Mouse (Mus musculus) left cerebral cortex, postnatal 10 days (tissue): ENCODE results near the gene Ppp1r36. TPM values are rescaled to one million over a fixed set of nuclear protein-coding genes. Genes with fewer than 3 reads are reported as not detected.

Experiments used
- DNase-seq, 2 experiments: peaks; one replicate each; pipeline ENCODE4 v3.0.0; 2021 to 2022; ENCODE audit warnings: low spot score in 2 of 2, mixed read lengths in 1 of 2; ENCODE audit errors: extremely low spot score in 1 of 2
- intact Hi-C: fragments of 180-260 bp; cut with DNase I; formaldehyde crosslinking; loops from one replicate; pipeline ENCODE4 v1.15.1; 2025
- total RNA-seq, 2 experiments: library from RNA; stranded (reverse); gene quantifications; 2 replicates each; pipeline ENCODE4 v1.2.3; 2021

Gene Ppp1r36
- total RNA-seq, result 1 to 10 TPM in 1 of 2 experiments, under 1 TPM in 1; 0.55 to 1.1 TPM

DNA sequence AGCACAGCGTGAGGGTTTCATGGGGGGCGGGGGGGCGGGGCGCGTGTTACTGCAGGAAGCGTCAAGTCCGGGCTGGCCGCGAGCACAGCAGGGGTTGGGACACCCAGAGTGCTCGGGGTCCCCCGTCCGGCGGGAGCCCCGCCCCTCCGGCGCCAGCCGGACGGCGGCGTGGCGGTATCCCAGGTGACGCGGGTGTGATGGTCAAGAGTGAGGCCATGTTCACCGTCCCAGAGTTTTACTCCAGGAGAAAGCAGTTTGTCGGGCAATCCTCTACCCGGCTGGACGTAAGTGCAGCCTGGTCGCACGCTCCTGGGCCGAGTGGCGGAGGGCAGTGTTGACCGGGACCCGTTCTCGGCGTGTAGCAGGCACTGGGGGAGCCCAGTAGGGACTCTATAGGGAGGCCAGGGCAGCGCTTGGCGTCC, at the start of gene Ppp1r36:
Gene Ppp1r36 (plus strand): TSS at position 106 of the 422 bp plus-strand sequence.
- intact Hi-C loops, result no loop called here
- peak in 1 of 2 experiments; percentile 58 for DNase-seq

- intact Hi-C loops, result loop anchor here (10.0 kb wide), 1 partner anchor 227 kb away; no protein-coding TSS in a partner anchor
- no peak for DNase-seq
These were observed 49.0 kb upstream of the Ppp1r36 start for GRCm38 (mm10) chr12:76368201-76368789.

DNA sequence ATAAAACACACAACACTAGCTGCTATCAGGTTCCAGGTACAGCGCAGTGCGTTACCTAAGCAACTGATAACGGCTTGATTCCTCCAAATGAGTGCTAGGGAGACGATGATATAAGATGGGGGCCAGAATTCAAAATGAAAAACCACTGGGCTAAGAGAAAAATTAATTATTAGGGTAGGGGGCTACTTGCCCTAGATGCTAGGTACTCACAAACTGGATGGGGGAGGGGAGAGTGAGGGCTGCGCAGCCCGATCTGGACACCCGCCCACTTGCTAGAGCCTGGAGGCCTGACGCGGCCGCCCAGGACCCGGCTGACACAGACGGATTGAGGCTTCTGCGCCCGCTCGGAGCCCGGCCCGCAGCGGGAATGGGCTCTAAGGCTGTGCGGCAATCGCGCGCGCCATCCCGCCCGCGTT, 48.5 kb upstream of the Ppp1r36 start:
- intact Hi-C loops, result loop anchor here (10.0 kb wide), 1 partner anchor 226 kb away; no protein-coding TSS in a partner anchor
- DNase-seq, result peak; percentile 31 to 81

DNA sequence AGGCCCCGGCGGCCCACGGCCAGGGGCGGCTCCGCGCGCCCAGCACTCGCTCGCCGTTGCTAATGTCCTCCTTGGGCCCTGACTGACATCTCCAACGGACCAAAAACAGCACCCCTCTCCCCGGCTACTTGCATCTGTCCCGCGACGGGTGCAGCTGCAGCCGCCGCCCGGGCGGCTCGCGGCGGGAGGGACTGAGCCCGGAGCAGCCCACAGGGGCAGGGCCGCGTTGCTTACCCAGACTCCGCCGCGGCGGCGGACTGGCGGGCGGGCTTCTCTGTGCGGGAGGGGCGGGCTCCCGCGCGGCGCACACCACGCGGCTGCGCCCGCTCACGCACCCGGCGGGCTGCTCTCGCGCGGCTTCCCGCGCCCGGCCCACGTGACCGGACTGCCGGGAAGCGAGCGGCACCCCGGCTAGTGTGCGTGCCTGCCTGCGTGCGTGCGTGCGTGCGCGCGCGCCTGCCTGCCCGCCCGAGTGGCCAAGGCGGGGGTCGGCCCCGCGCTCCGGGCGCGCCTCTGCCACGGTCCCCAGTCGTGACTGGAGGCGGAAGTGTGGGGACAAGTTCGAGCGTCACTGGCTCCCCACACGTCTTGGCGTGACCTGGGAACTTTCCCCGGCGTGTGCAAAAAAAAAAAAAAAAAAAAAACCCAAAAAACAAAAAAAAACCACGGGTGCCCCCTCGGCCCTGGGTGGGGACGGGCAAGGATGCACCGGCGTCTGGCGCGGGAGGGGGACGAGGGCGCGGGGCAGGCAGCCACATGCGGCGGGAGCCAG, 47.9 kb upstream of the Ppp1r36 start, which contains the start of gene Zbtb25:
Gene Zbtb25 (minus strand): TSS at position 397 of the 772 bp plus-strand sequence.
- peak; percentile 83 to 95 for DNase-seq
- intact Hi-C loops, result loop anchor here (10.0 kb wide), 1 partner anchor 225 kb away; no protein-coding TSS in a partner anchor

DNA sequence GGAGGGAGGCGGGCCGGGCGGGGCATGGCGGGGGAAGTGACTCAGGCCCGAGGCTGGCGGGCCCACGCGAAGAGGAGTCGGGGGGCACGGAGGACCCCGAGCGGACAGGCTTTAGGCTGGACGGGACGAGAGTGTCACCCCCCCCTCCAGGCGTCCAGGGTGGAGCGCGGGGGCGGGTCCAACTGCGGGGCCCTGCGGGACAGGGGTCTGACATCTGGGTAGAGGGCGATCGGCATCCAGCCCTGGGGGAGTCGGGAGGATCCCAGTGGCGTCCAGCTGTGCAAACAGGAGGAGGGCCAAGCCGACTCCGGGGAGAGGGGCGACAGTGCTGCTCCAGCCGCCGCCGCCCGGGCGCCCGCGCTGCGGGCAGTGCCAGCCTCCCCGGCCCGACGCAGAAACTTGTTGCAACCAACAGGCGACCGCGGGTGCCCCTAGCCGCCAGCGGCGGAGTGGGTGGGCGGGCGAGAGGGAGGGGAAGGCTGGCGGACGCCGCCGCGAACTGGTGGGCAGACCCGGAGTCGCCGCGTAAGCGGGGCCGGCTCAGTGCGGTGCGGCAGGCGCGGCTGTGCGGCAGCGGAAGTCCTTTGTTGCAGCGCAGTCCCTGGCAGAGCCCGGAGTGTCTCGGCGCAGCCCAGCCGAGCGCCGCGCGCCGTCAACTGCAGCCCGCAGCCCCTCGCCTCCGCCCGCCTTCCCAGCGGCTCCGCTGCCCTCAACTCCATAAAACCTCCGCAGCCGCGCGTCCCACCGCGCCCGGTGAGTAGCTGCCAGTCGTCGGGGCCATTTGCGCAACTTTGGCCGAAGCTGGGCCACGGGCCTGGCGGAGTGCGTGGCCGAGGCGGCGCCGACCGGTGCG, 47.1 kb upstream of the Ppp1r36 start, which contains the start of gene Zbtb1:
Gene Zbtb1 (plus strand): TSS at position 289 of the 853 bp plus-strand sequence.
- peak; percentile 65 to 92 for DNase-seq
- intact Hi-C loops, result loop anchor here (10.0 kb wide), 2 partner anchors 105 to 225 kb away; no protein-coding TSS in a partner anchor

DNA sequence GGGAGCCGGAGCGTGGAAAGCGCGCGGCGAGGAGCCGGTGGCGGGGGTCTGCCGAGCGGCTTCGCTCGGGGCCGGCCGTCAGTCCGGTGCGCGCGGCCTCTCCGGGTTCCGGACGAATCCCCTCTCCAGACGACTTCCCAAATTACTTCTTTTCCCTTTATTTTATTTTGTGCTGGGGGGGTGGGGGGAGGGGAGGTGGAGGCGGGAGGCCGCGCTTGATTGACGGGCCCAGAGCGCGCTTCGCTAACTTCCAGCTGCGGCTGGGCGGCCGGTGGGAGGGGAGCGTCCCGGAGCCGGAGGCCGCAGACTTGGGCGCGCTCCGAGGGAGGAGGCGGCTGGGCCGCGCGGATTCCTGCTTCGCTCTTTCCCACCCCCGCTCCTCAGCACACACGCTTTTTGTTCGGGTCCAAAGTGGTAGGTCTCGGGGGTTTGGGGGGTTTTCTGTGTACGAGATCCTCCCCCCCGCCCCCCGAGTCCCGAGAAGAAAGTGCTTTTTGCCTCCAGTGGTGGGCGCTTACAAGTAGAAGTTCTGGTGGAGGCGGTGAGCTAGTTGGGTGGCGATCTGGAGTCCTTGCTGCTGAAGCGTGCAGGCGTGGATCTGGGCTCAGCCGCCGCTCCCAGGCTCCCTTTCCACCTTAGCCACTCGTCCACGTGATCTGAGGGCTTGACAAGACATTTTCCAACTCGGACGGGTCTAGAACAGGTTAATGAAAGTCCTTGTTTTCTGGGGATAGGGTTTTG, 46.3 kb upstream of the Ppp1r36 start:
- DNase-seq, result peak; percentile 34 to 90
- intact Hi-C loops, result loop anchor here (10.0 kb wide), 1 partner anchor 104 kb away; no protein-coding TSS in a partner anchor

- DNase-seq, result no peak
- intact Hi-C loops, result loop anchor here (10.0 kb wide), 1 partner anchor 103 kb away; no protein-coding TSS in a partner anchor
These were observed 45.3 kb upstream of the Ppp1r36 start for GRCm38 (mm10) chr12:76372046-76372445.

GRCm38 (mm10) chr12:76372881-76373818, 44.2 kb upstream of the Ppp1r36 start:
- intact Hi-C loops, result loop anchor here (10.0 kb wide), 1 partner anchor 102 kb away; no protein-coding TSS in a partner anchor
- no peak for DNase-seq

- DNase-seq, result no peak
These were observed 43.3 kb upstream of the Ppp1r36 start for GRCm38 (mm10) chr12:76373991-76374390.

GRCm38 (mm10) chr12:76374911-76375310, 42.4 kb upstream of the Ppp1r36 start:
- intact Hi-C loops, result loop anchor here (10.0 kb wide), 1 partner anchor 100 kb away; no protein-coding TSS in a partner anchor
- no peak for DNase-seq

More at GRCm38 (mm10) chr12:76373991-76374390, 43.3 kb upstream of the Ppp1r36 start:
- intact Hi-C loops, result loop anchor here (10.0 kb wide), 1 partner anchor 101 kb away; no protein-coding TSS in a partner anchor

GRCm38 (mm10) chr12:76375506-76375905, 41.8 kb upstream of the Ppp1r36 start:
- intact Hi-C loops, result loop anchor here (10.0 kb wide), 1 partner anchor 99 kb away; no protein-coding TSS in a partner anchor
- DNase-seq, result no peak

- no peak for DNase-seq
- intact Hi-C loops, result loop anchor here (10.0 kb wide), 1 partner anchor 98 kb away; no protein-coding TSS in a partner anchor
These were observed 40.7 kb upstream of the Ppp1r36 start for GRCm38 (mm10) chr12:76376649-76377048.

GRCm38 (mm10) chr12:76377059-76377458, 40.3 kb upstream of the Ppp1r36 start:
- DNase-seq, result no peak
- intact Hi-C loops, result loop anchor here (10.0 kb wide), 1 partner anchor 98 kb away; no protein-coding TSS in a partner anchor

DNA sequence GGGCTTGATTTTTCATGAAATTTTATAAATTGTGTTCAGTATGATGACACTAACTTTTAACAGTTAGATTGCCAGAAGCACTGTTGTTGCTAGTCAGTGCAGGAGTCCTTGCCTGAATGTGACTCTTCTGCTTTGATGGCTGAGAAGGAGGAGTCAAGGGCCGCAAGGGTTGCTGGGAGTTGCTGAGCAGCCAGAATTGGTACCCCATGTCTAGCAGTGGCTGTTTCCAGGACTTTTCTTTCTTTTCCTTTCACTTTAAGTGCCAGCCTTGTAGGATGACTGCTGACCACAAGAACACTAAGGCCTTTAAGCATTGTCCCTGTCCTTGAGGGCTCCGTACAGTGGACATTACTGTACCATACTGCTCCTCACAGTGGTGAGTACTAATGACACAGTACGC, 39.6 kb upstream of the Ppp1r36 start:
- intact Hi-C loops, result loop anchor here (10.0 kb wide), 1 partner anchor 97 kb away; no protein-coding TSS in a partner anchor
- DNase-seq, result no peak

GRCm38 (mm10) chr12:76378556-76378955, 38.8 kb upstream of the Ppp1r36 start:
- no peak for DNase-seq
- intact Hi-C loops, result loop anchor here (10.0 kb wide), 1 partner anchor 96 kb away; no protein-coding TSS in a partner anchor

DNA sequence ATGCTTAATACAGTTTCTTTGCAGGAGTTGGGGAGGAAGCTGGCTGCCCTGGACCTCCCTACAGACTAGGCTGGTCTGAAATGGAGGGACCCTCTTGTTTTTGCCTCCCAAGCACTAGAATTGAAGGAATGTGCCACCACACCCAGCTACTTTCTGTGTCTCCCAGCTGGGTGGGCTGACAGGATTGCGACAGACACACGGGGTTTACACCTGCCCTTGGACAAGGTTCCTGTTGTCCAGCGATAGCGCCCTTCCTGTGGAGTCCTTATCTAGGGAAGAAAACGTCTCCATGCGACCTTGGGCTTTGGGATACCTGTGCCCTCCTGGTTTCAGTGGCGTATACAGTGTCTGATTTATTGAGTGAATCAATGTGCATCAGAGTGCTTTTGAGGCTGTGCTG, 37.2 kb upstream of the Ppp1r36 start:
- intact Hi-C loops, result no loop called here
- no peak for DNase-seq
